Mouse (Mus musculus) cerebellum, adult 18-20 months (tissue): ENCODE measurements around the gene Pla2g3.

Experiments
- DNase-seq, 2 experiments: peaks; one replicate each; pipeline ENCODE4 v3.0.0; 2021

The Pla2g3 gene

DNA sequence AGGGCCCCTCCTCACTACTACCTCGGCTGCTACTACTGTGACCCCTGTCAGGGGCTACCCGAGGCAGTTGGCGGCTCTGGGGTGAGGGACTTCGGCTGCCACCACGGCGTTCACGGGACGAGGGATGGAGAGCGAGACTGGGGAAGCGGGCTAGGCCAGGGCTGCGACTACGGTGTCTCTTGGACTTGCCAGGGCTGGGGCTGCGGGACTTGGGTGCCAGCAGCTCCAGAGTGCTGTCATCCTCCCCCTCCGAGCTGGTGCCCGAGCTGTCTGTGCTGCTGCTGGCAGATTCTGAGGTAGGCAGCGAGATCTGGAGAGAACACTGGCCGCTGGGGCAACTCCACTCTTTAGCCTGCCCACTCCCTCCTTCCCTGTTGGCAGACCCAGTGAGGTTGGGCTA lies 6.8 kb downstream of the Pla2g3 start:
- no peak for DNase-seq

DNA sequence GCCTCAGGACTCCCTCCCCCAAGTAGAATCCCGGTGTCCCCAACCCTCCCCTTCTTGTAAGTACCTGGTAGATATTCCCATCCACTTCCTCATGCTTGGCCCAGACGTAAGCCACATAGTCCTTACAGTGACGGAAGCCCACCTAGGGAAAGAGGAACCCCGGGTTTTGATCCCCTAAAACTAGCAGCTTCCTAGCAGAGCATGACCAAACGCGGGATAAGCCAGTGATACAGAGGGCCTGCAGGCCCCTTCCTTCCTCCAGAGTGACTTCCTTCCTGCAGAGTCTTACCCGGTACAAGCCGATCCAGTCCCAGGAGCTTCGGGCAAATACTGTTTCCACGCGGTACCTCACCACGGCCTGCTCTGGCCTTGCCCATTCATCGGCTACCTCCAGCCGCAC lies 7.4 kb downstream of the Pla2g3 start:
- no peak for DNase-seq

DNA sequence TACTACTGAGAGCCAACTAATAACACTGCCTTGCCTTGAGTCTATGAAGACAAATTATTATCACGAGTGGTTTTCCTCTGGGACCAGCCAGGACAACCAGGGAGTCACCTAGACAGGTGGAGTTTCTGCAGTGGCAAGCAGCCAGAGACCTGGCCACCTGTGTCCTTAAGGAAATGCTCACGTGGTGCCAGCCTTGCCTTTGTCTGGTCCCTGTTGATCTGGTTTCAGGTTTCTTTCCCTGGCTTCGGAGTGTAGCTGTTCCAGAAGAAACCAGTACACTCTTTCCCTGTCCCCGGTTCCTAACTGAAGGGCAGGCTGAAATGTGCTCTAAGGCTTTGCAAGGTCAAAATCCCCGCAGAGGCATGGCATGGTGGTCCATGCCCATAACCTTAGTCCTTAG lies 8.7 kb downstream of the Pla2g3 start:
- DNase-seq, result peak in 1 of 2 experiments; percentile 41

DNA sequence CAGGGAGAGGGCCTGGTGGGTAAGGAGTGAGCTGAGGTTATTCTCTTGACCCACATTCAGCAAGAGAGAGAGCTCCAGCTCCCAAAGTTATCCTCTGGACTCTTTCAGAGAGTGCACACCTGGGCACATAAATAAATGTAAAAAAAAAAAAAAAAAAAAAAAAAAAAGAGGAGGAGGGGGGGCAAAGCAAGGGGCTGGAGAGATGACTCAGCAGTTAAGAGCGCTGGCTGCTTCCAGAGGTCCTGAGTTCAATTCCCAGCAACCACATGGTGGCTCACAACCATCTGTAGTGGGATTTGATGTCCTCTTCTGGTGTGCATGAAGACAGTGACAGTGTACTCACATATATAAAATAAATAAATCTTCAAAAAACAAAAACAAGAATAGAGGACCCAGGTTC lies 9.2 kb downstream of the Pla2g3 start:
- DNase-seq, result no peak

- DNase-seq, result peak in 1 of 2 experiments; percentile 61
Measured at GRCm38 (mm10) chr11:3502057-3502456, 14.0 kb downstream of the Pla2g3 start.

GRCm38 (mm10) chr11:3502459-3503072 lies 14.5 kb downstream of the Pla2g3 start:
- DNase-seq, result peak; percentile 70 to 73

DNA sequence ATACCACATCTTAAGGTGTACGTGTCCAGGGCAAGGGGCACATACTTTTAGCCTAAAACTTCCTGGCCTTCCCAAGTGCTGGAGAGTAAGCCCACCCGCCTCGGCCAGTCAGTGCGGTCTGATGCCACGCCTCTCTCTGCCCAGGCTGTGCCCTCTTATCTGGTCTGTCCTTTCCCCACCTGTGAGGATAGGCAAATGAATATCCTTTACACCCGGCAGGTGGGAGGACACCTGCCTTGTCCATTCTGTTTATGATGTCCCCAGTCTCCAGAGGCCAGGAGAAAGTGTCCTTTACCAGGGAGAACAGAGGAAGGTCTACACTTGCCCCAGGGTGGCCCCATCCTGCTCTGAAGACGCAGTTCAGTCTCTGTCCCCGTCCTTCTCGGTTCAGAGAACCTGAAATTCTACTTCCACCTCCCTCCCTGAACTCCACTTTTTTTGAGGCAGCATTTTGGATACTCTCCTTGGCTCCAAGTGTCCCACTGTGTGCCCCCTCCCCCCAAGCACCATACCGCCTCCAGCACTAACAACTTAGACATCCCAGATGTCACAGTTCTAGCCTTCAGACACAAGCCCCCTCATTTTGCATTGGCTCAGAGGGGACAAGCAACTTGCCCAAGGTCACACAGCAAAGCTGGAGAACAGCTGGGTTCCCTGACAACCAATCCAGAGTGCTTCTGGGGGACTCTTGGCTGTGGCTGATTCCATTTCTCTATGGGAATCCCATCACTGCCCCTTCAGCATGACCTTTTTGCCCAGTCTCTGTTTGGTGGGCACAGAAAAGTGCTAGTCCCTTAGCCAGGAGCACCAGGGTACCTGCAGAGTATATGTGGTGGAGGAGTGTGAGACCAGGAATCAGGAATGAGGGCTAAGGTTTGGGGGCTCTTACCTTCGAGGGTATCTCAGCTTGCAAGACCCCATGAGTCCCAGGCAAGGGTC lies 15.9 kb downstream of the Pla2g3 start:
- DNase-seq, result peak in 1 of 2 experiments; percentile 48

DNA sequence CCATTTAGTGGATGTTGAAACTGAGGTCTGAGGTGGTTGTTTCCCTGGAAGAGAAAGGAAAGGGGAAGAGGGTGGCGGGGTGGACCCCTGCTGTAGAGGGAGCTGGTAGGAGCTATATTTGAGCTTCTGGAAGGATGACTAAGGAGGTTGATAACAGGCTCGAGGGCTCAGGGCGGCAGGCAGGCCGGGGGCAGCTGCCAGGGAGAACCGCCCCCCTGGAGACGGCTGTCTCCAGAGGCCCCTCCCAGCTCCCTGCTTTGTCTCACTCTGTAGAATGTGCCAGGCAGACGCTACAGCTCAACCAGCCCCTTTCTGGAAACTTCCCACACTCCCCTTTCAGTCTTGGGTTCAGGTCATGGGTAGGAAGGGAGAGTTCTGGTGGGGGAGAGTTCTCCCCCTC lies 20.1 kb downstream of the Pla2g3 start:
- no peak for DNase-seq

DNA sequence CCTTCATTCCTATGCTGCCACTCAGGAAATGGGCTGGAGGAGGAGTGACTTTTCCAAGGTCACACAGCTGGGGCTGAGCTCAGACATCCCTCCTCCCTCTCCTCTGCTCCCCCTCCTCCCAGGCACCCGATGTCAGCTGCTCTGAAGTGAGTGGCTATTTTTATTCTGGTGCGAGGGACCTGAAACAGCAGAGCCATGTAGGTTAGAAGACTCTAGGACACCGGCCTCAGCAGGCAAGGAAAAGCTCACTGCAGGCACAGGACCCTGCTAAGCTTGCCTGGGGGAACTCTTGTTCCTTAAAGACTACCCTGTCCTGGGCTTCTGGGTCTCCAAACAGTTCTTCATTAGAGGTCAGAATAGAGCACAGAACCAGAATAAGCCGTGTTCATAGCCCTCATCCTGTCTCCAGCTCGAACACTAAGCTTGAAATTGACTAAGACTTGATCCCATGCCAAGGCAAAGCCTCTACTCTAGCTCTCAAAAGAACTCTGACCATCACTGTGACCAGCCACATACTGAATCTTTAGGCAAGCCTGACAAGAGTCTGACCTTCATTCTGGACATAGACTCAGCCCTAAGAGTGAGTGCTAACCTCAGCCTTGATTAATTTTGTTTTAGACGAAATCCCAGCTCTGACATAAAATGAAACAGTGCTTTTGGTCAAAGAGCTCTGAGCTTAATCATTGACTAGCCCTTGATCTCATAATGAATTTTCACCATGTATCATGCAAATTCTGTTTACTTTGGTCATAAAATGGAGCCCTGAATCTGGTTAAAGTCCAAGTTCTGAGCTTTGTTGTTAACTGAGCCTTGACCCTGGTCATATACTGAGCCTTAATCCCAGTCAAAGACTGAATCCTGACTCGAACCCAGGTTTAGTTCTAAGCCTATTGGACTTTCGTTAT lies 21.3 kb downstream of the Pla2g3 start:
- no peak for DNase-seq

GRCm38 (mm10) chr11:3510321-3510720 lies 22.2 kb downstream of the Pla2g3 start:
- no peak for DNase-seq

DNA sequence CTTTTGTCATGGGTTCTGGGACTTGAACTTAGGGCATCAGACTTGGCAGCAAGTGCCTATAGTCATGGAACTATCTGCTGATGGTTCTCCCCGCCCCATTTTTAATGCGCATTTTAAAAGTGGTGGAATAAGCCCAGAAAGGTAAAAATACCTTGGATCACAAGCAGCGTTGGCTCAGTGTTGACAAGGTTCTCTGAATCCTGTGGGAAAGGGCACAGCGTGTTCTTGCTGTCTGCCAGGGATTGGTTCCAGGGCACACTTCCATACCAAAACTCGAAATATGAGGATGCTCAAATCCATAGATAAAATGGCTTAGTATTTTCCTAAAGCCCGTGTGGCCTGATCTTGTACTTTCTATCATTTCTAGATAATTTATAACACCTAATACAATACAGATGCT lies 25.2 kb downstream of the Pla2g3 start:
- DNase-seq, result peak; percentile 70 to 79

DNA sequence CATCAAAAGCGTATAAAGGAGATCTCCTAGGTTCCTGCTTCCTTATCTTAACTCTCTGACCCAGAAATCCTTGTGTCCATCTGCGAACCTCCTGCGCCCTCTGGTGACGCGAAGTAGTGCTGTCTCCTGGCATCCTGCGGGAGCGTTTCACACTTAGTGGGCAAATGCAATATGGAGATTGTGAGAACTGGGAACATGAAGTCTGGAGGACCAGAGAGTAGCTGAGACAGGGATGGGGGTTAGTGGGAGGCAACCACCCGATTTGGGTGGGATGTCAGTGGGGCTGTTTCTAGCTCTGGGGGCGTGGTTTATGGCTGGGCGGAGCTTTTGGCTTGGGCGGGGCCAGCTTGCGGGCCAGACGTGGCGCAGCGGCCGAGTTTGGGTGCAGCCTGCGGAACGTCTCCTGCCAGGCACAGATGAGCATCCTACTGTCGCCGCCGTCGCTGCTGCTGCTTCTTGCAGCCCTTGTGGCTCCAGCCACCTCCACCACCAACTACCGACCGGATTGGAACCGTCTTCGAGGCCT lies 26.5 kb downstream of the Pla2g3 start, which contains the start of gene Selenom:
Gene Selenom, plus strand, starts transcription at position 156 of the 526 bp plus-strand sequence.
- peak; percentile 95 to 97 for DNase-seq

DNA sequence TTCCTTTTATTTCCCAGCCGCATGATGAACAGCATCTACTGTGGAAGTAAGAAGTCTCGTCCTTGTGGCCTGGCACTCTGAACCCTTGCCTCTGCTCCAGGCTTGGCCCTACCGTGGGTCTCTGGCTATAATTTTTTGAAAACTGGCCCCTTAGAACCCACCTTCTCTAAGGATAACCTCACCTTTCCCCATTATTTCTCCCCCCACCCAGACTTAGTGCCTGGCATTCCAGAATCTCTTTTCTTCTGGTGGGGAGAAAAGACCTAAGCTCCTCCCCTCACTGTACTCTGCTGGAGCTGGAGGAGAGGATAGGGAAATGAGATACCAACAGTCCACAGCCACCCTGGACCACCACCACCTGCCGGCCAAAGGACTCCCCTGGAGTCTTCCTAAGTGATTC lies 27.1 kb downstream of the Pla2g3 start:
- no peak for DNase-seq

DNA sequence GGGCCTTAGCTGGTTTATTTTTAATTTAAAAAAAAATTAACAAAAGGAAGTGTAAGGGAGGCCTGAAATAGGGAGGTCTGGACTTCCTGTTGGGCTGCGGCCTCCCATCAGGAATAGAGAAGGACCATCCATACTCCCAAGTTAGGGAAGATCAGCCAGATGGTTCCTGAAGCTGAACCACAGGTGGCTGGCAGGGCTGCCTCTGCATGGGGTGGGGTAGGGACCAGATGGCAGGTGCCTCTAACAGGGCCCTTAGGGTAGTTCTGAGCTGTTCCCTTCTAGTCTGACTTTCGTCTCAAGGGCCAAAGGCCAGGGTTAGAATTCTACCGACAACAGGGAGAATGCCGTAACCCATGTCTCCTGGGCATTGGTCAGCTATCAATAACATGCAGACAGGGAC lies 27.6 kb downstream of the Pla2g3 start:
- DNase-seq, result peak; percentile 88 to 91

DNA sequence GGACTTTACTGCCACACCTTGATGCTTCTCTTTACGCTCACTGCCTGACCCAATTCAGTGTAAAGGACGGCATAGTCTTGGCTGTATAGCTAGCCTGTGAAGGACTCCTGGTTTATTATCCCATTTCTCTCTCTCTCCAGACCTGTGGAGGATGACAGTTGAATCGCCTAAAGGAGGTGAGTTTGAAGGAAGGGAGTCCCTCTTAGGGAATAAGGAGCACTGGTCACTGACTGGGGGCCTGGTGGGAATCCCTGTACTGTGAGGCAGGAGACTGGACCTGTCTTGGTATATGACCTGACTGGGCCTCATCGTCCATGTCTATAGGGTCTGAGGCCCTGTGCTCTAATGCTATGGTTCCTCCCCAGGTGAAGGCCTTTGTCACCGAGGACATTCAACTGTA lies 28.0 kb downstream of the Pla2g3 start:
- peak in 1 of 2 experiments; percentile 44 for DNase-seq

DNA sequence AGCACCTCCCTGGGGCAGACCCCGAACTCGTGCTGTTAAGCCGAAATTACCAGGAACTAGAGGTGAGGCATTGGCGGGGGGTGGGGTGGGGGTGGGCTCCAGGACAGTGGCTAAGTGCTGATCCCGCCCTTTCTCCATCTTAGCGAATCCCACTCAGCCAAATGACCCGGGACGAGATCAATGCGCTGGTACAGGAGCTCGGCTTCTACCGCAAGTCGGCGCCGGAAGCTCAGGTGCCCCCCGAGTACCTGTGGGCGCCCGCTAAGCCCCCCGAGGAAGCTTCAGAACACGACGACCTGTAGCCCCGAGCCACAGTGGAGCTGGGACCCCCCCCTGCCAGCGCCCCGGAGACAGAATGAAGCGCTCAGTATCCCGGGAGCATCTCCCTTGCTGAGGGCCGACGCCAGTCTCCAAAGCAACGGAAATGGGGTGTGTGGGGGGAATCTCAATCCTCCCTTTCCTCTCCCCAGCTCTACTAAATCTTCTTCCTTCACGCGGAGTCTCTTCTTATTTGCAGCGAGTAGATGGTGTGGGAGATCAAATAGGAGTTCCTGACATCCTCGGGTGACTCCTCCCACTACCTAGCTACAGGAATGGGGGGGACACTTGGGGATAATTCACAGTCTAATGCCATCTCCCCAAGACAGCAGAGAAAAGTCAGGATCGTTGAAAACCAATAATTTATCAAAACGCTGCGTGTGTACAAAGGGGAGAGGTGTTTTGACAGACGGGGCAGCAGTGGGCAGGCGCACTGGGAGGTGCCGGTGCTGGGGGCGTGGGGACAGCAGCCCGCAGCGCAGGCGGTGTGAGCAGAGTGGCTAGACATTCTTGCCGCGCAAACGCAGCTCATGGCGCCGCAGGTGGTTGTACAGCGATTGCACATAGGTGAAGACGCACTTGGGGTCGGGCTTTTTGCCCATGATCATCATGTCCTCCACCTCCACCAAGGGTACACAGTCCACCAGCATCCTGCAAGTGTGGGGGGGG lies 29.1 kb downstream of the Pla2g3 start:
- DNase-seq, result peak; percentile 52 to 61

DNA sequence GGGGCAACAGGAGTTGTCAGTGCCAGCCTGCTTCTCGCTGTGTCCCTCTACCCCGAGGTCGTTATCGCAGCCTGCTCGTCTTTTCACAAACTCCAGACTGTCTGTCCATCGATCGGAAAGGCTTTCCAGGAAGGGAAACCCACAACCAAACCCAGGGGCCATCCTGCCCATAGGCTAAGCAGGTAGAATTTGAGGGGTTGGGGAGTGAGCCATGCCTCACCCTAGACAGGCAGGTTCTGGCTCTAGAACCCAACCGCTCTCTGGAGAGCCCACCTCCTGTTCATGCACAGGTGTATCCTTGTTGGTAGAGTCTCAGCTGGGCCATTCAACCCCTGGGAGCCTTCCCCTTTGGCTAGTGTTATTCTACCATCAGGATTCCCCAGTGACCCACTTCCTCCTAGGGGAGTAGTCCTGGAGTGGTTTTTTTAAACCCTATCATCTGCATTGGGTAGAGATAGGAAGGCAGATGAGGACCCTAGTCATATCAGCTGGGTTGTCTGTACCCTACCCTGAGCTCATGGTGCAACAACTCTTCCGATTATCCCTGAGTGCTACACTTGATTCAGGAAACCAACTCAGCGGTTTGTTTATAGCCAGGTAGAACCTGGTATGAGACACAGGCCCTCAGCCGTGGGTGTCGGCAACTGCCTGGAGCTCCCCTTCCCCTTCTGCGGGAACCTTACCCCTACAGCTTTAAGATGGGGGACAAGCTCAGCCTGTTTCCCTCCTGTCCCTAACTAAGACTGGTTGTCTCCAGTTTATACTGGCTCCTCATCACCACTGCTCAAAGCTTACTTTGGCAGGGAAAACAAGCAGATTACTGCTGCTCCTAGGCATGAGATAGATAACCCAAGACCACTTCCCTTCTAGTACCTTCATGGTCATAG lies 30.0 kb downstream of the Pla2g3 start:
- DNase-seq, result no peak

DNA sequence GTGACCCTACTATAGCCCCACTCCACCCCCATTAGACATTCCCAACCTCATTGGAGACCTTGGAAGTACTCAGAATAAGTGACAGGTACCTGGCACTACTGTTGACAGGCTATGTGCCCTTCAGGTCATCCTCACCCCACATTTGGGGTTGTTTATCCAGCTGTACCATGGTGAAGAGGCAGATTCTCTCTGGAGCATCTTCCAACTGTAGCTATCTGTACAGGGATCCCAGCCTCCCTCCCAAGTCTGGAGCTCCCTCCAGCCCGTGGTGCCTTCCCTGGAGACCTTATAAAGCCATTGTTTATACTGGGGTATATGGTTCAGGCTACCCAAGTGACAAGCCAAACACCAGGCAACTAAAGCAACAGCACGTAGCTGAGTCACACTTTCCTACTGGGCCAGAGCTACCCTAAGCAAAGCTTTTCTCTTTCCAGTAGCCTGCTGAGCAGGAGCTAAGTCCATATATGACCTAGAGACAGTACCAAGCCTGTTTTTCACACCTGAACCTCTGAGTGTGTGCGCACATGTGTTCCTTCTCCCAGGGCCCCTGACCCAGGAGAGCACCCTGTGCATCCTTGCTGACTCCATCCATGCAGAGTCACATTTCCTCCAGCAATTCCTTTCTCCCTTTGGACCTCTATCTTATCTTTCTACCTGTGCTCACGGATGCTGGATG lies 31.1 kb downstream of the Pla2g3 start:
- DNase-seq, result no peak

DNA sequence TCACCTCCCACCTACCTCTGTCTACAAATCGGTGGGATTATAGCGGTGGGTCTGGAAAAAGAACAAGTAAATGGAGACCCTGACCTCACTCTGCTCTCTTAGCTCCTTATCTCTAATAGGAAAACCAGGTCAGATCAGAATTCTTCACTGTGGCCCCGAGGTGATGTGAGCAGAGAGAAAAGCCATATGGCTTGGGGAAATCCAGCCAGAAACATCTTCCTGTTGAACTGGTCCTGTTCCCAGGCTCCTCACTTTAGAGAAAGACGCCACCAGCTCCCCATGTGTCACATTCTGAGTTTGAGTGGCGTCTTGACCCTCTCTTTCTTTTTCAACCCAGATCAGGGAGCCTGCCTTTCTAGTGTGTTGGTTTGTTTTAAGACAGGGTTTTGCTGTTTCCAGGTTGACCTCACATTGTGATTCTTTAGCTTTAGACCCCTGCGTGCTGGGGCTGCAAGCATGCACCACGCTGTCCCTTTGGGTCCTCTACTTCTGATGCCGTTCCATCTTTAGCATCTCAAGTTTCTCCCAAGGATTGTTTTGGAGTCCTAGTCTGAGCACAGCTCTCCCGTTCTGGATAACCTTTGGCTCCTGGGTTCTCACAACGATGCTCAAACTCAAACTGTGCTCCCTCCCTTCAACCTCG lies 31.8 kb downstream of the Pla2g3 start:
- DNase-seq, result peak; percentile 71 to 81
